Mouse (Mus musculus) heart, embryonic 13.5 days (tissue): ENCODE measurements at regions not wholly inside any gene's neighbourhood (a gene's known extent, or its start where the extent isn't known, plus 50 kb on each side); places are given as distances from the start of the nearest gene placed in this dataset.

Source experiments
- ATAC-seq: fragments of 200-750 bp; cut with Nextera tagmentation; 2 replicates; pipeline ENCODE4 v1.8.0; 2017; ENCODE audit warnings: moderate TSS enrichment; ENCODE audit not compliant: insufficient number of reproducible peaks, low FRiP score, low TSS enrichment; ENCODE audit errors: extremely low read depth
- H3K27ac ChIP-seq: fragments of 300-500 bp; sonication (generic); replicated peaks from 2 replicates; pipeline ENCODE4 v1.5.1; 2015; ENCODE audit warnings: moderate library complexity, mild to moderate bottlenecking, inconsistent platforms
- H3K27me3 ChIP-seq: fragments of 300-500 bp; sonication (generic); replicated peaks from 2 replicates; pipeline ENCODE4 v1.6.1; 2015; ENCODE audit warnings: mild to moderate bottlenecking, inconsistent platforms
- H3K36me3 ChIP-seq: fragments of 300-500 bp; sonication (generic); 2 replicates; pipeline ENCODE4 v1.6.1; 2015; ENCODE audit warnings: mild to moderate bottlenecking, inconsistent platforms
- H3K4me1 ChIP-seq: fragments of 300-500 bp; sonication (generic); 2 replicates; pipeline ENCODE4 v1.6.1; 2015; ENCODE audit warnings: inconsistent platforms
- H3K4me2 ChIP-seq: fragments of 300-500 bp; sonication (generic); 2 replicates; pipeline ENCODE4 v1.6.1; 2015; ENCODE audit warnings: inconsistent platforms, mild to moderate bottlenecking, moderate library complexity
- H3K4me3 ChIP-seq: fragments of 300-500 bp; sonication (generic); 2 replicates; pipeline ENCODE4 v1.5.1; 2015; ENCODE audit warnings: moderate library complexity, mild to moderate bottlenecking, inconsistent platforms
- H3K9ac ChIP-seq: fragments of 300-500 bp; sonication (generic); 2 replicates; pipeline ENCODE4 v1.6.1; 2015; ENCODE audit warnings: inconsistent platforms, mild to moderate bottlenecking, moderate library complexity
- H3K9me3 ChIP-seq: fragments of 300-500 bp; sonication (generic); 2 replicates; pipeline ENCODE4 v1.6.1; 2016; ENCODE audit warnings: inconsistent platforms
- WGBS: fragments of 180-500 bp; shearing (Covaris S2); methylation state at CpG from one replicate; pipeline ENCODE4 v1.1.7; 2015; ENCODE audit warnings: mixed read lengths; 5-methylcytosine and 5-hydroxymethylcytosine counted together

- H3K4me2 ChIP-seq = no peak overlapping the region
- no peak overlapping the region for H3K4me3 ChIP-seq
- H3K9ac ChIP-seq = no peak overlapping the region
- H3K9me3 ChIP-seq = no peaks in the 10 kb centered on the region
- no peaks in the 10 kb centered on the region for H3K27me3 ChIP-seq
- ATAC-seq = no peak
- H3K4me1 ChIP-seq = peaks cover 5% of the 10 kb centered on the region
- H3K36me3 ChIP-seq = no peaks in the 10 kb centered on the region
- 81% methylated on average over 3 of the region's 3 CpGs for WGBS
- no peak overlapping the region for H3K27ac ChIP-seq
These were observed 70.0 kb downstream of the 1190002N15Rik start for GRCm38 (mm10) chr9:94467846-94468245.

GRCm38 (mm10) chr9:94456085-94456531 is 81.8 kb downstream of the 1190002N15Rik start:
- H3K27me3 ChIP-seq = no peaks in the 10 kb centered on the region
- WGBS = 70% methylated on average over 6 of the region's 6 CpGs
- no peak overlapping the region for H3K4me2 ChIP-seq
- no peaks in the 10 kb centered on the region for H3K4me1 ChIP-seq
- no peak overlapping the region for H3K4me3 ChIP-seq
- no peaks in the 10 kb centered on the region for H3K9me3 ChIP-seq
- ATAC-seq = no peak
- no peak overlapping the region for H3K27ac ChIP-seq
- no peaks in the 10 kb centered on the region for H3K36me3 ChIP-seq
- no peak overlapping the region for H3K9ac ChIP-seq

- 40% methylated on average over 7 of the region's 7 CpGs for WGBS
- Histone ChIP-seq H3K4me1 (no peaks in the 10 kb centered on the region), H3K9me3 (no peaks in the 10 kb centered on the region), H3K36me3 (no peaks in the 10 kb centered on the region), H3K4me3 (no peak overlapping the region), H3K9ac (no peak overlapping the region), H3K27me3 (no peaks in the 10 kb centered on the region), H3K27ac (no peak overlapping the region), H3K4me2 (no peak overlapping the region)
- ATAC-seq = no peak
These were observed 82.4 kb downstream of the 1190002N15Rik start for GRCm38 (mm10) chr9:94455466-94455865.

- H3K4me1 ChIP-seq = no peaks in the 10 kb centered on the region
- H3K4me3 ChIP-seq = no peak overlapping the region
- no peak overlapping the region for H3K9ac ChIP-seq
- no peak overlapping the region for H3K27ac ChIP-seq
- no peaks in the 10 kb centered on the region for H3K9me3 ChIP-seq
- H3K36me3 ChIP-seq = no peaks in the 10 kb centered on the region
- WGBS = 64% methylated on average over 8 of the region's 8 CpGs
- no peak overlapping the region for H3K4me2 ChIP-seq
- no peaks in the 10 kb centered on the region for H3K27me3 ChIP-seq
- no peak for ATAC-seq
These were observed 88.0 kb downstream of the 1190002N15Rik start for GRCm38 (mm10) chr9:94449911-94450310.

- no peaks in the 10 kb centered on the region for H3K9me3 ChIP-seq
- 65% methylated on average over 8 of the region's 8 CpGs for WGBS
- H3K27ac ChIP-seq = no peak overlapping the region
- ATAC-seq = no peak
- no peaks in the 10 kb centered on the region for H3K4me1 ChIP-seq
- H3K27me3 ChIP-seq = no peaks in the 10 kb centered on the region
- no peaks in the 10 kb centered on the region for H3K36me3 ChIP-seq
- no peak overlapping the region for H3K4me2 ChIP-seq
- no peak overlapping the region for H3K9ac ChIP-seq
- H3K4me3 ChIP-seq = no peak overlapping the region
These were observed 91.6 kb downstream of the 1190002N15Rik start for GRCm38 (mm10) chr9:94446182-94446763.

- H3K9ac ChIP-seq = no peak overlapping the region
- no peaks in the 10 kb centered on the region for H3K27me3 ChIP-seq
- 60% methylated on average over 5 of the region's 5 CpGs for WGBS
- no peak overlapping the region for H3K4me3 ChIP-seq
- no peaks in the 10 kb centered on the region for H3K9me3 ChIP-seq
- H3K36me3 ChIP-seq = no peaks in the 10 kb centered on the region
- no peaks in the 10 kb centered on the region for H3K4me1 ChIP-seq
- no peak overlapping the region for H3K27ac ChIP-seq
- no peak for ATAC-seq
- no peak overlapping the region for H3K4me2 ChIP-seq
These were observed 93.6 kb downstream of the 1190002N15Rik start for GRCm38 (mm10) chr9:94444140-94444789.

- ATAC-seq = no peak
- 63% methylated on average over 4 of the region's 4 CpGs for WGBS
These were observed 96.5 kb downstream of the 1190002N15Rik start for GRCm38 (mm10) chr9:94441393-94441792.

GRCm38 (mm10) chr9:94433468-94433867 is 104.4 kb downstream of the 1190002N15Rik start:
- Histone ChIP-seq H3K27me3 (no peaks in the 10 kb centered on the region), H3K4me2 (no peak overlapping the region), H3K36me3 (no peaks in the 10 kb centered on the region), H3K9ac (no peak overlapping the region), H3K27ac (no peak overlapping the region), H3K4me3 (no peak overlapping the region), H3K9me3 (no peaks in the 10 kb centered on the region), H3K4me1 (no peaks in the 10 kb centered on the region)
- no peak for ATAC-seq

More at GRCm38 (mm10) chr9:94441393-94441792, 96.5 kb downstream of the 1190002N15Rik start:
- Histone ChIP-seq H3K4me1 (no peaks in the 10 kb centered on the region), H3K27me3 (no peaks in the 10 kb centered on the region), H3K9ac (no peak overlapping the region), H3K36me3 (no peaks in the 10 kb centered on the region), H3K4me2 (no peak overlapping the region), H3K4me3 (no peak overlapping the region), H3K9me3 (no peaks in the 10 kb centered on the region), H3K27ac (no peak overlapping the region)

GRCm38 (mm10) chr9:94432144-94432747 is 105.6 kb downstream of the 1190002N15Rik start:
- Histone ChIP-seq H3K4me1 (no peaks in the 10 kb centered on the region), H3K36me3 (no peaks in the 10 kb centered on the region), H3K9ac (no peak overlapping the region), H3K9me3 (no peaks in the 10 kb centered on the region), H3K4me3 (no peak overlapping the region), H3K4me2 (no peak overlapping the region), H3K27ac (no peak overlapping the region), H3K27me3 (no peaks in the 10 kb centered on the region)
- no peak for ATAC-seq
- WGBS = 79% methylated on average over 3 of the region's 3 CpGs

- no peaks in the 10 kb centered on the region for H3K9me3 ChIP-seq
- H3K4me1 ChIP-seq = no peaks in the 10 kb centered on the region
- no peak overlapping the region for H3K4me3 ChIP-seq
- WGBS = 70% methylated on average over 3 of the region's 3 CpGs
- no peaks in the 10 kb centered on the region for H3K27me3 ChIP-seq
- H3K36me3 ChIP-seq = no peaks in the 10 kb centered on the region
- H3K4me2 ChIP-seq = no peak overlapping the region
- no peak for ATAC-seq
- no peak overlapping the region for H3K27ac ChIP-seq
- H3K9ac ChIP-seq = no peak overlapping the region
These were observed 106.3 kb downstream of the 1190002N15Rik start for GRCm38 (mm10) chr9:94431540-94431939.

- Histone ChIP-seq H3K36me3 (no peaks in the 10 kb centered on the region), H3K27me3 (no peaks in the 10 kb centered on the region), H3K4me1 (peaks cover 2% of the 10 kb centered on the region), H3K9me3 (no peaks in the 10 kb centered on the region), H3K27ac (no peak overlapping the region), H3K4me3 (no peak overlapping the region), H3K9ac (no peak overlapping the region), H3K4me2 (no peak overlapping the region)
- ATAC-seq = no peak
- WGBS = 84% methylated on average over 6 of the region's 6 CpGs
These were observed 106.9 kb downstream of the 1190002N15Rik start for GRCm38 (mm10) chr9:94430996-94431395.

- H3K4me1 ChIP-seq = peaks cover 8% of the 10 kb centered on the region
- WGBS = 89% methylated on average over 5 of the region's 5 CpGs
- H3K4me2 ChIP-seq = no peak overlapping the region
- no peak overlapping the region for H3K27ac ChIP-seq
- no peaks in the 10 kb centered on the region for H3K36me3 ChIP-seq
- no peaks in the 10 kb centered on the region for H3K9me3 ChIP-seq
- no peaks in the 10 kb centered on the region for H3K27me3 ChIP-seq
- no peak overlapping the region for H3K4me3 ChIP-seq
- no peak for ATAC-seq
- H3K9ac ChIP-seq = no peak overlapping the region
These were observed 111.1 kb downstream of the 1190002N15Rik start for GRCm38 (mm10) chr9:94426740-94427139.
